Mouse (Mus musculus) bone marrow, adult 2 months (tissue): ENCODE measurements at regions not wholly inside any gene's neighbourhood (a gene's known extent, or its start where the extent isn't known, plus 50 kb on each side); places are given as distances from the start of the nearest gene placed in this dataset.

ENCODE experiments used
- CTCF ChIP-seq: fragments of 200-500 bp; IDR thresholded peaks from 2 replicates; pipeline ENCODE4 v1.5.1; 2011; ENCODE audit warnings: low read length, control low read depth; ENCODE audit not compliant: control insufficient read depth, insufficient read depth
- POLR2A ChIP-seq: fragments of 200-500 bp; IDR thresholded peaks from 2 replicates; pipeline ENCODE4 v1.6.1; 2011; ENCODE audit warnings: low read depth, mild to moderate bottlenecking, control low read depth, low read length, borderline replicate concordance; ENCODE audit not compliant: control insufficient read depth

GRCm38 (mm10) chr6:6371444-6372093 is 154.6 kb upstream of the Slc25a13 start:
- no peak for TF ChIP-seq CTCF
- TF ChIP-seq POLR2A = no peak
